Mouse (Mus musculus): ENCODE measurements around the gene Nfil3. TPM values are rescaled to one million over a fixed set of nuclear protein-coding genes. Genes with fewer than 3 reads are reported as not detected.

The Nfil3 gene
- polyA plus RNA-seq (2014; fragmentation: Nextera tagmentation; extraction: Ambion mirVana) = 18.5 and 20.0 TPM in 2 replicates

DNA sequence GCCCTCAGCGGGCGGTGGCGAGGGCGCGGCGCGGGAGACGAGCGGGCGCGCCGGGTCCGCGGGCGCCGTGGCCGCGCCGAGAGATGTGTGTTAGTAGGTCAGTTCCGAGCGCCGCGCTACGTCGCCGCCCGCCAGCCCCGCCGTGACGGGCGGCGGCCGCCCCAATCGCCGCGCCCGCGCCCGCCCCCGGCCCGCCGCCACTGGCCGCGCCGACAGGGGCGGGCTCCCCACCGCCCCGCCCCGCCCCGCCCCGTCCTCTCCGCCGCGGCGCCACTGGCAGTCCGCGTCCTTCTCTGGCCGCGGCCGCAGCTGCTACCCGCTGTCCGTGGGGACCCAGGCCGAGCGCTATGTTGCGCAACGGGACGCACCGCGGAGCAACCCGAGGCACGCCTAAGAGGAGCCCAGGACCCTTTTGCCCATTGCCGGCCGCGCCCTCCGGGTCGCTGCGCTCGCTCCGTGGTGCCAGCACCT is at the start of gene Nfil3:
Nfil3 (minus strand) TSS at position 123 of the 471 bp plus-strand sequence.
- 0 out of 2 replicates have a peak, but pooled peaks cover 5% of the 10 kb centered on the region for H3K27me3 ChIP-seq (ENCODE audit: insufficient read depth, low read length)
- 1% methylated on average over 69 of the region's 79 CpGs for WGBS
- H3K36me3 ChIP-seq (ENCODE audit: insufficient read depth) = no peaks in the 10 kb centered on the region
- DNase-seq = peak; percentile 89
- H3K4me2 ChIP-seq = peak within 1 kb of the TSS; percentile 87
- peaks cover 10% of the 10 kb centered on the region for H3K4me1 ChIP-seq (ENCODE audit: insufficient read depth)
- peak; percentile 89 for ATAC-seq (ENCODE audit: insufficient read depth)
- H3K4me3 ChIP-seq (ENCODE audit: low read depth, low read length) = peak within 1 kb of the TSS; percentile 89
- peak within 1 kb of the TSS; percentile 90 for H3K9ac ChIP-seq
- no peak for TF ChIP-seq CTCF (IDR thresholded peaks at IDR 0.05; ENCODE audit: low read depth)
- peak within 1 kb of the TSS; percentile 92 for H3K27ac ChIP-seq (ENCODE audit: low read depth)
- H3K9me3 ChIP-seq (ENCODE audit: low read depth, low read length) = no peaks in the 10 kb centered on the region

DNA sequence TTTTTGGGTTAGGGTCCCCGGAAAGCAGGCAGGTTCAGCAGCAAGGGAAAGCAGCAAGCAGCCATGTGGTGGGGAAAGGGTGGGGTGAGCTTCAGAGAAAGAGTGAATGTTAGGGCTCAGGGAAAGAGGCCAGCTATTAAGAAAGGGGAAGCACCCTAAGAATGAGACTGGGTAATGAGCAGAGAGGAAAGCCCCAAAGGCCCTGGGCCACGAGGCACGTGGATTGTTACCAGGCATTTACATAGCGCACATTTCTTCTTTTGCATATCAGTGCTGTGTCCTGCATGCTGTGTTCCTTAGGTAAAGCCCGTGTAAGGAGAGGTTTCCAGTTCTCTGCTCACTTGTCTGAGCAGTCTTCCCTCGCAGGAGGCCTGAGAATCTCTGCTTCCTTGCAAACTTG is 43.4 kb upstream of the Nfil3 start:
- no peaks in the 10 kb centered on the region for H3K9me3 ChIP-seq (ENCODE audit: low read depth, low read length)
- DNase-seq = no peak
- H3K9ac ChIP-seq = no peak overlapping the region
- no peak for TF ChIP-seq CTCF (IDR thresholded peaks at IDR 0.05; ENCODE audit: low read depth)
- H3K27me3 ChIP-seq (ENCODE audit: insufficient read depth, low read length) = no peaks in the 10 kb centered on the region
- H3K27ac ChIP-seq (ENCODE audit: low read depth) = no peak overlapping the region
- no peak for ATAC-seq (ENCODE audit: insufficient read depth)
- WGBS = 43% methylated on average over 6 of the region's 6 CpGs
- no peak overlapping the region for H3K4me2 ChIP-seq
- no peaks in the 10 kb centered on the region for H3K36me3 ChIP-seq (ENCODE audit: insufficient read depth)
- H3K4me3 ChIP-seq (ENCODE audit: low read depth, low read length) = no peak overlapping the region
- H3K4me1 ChIP-seq (ENCODE audit: insufficient read depth) = no peaks in the 10 kb centered on the region

DNA sequence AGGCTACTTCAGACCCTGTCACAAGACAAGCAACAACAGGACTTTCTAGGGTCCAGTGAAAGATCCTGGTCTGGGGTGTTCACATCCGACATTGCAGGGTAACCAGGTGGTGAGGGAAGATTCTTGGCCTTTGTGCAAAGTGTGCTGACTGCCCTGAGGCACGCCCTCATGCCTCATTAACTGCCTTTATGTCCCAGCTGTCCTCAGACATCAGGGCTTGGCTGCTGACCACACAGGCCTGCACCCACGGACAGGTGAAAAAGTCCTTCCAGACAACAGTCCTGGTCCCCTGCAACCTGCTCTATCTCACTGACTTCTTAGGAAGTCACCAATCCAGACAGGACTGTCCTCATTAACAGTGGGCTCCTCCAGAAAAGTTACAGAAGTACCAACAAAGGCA is 39.4 kb upstream of the Nfil3 start:
- Histone ChIP-seq H3K36me3 (ENCODE audit: insufficient read depth) (no peaks in the 10 kb centered on the region), H3K4me2 (no peak overlapping the region), H3K27ac (ENCODE audit: low read depth) (no peak overlapping the region), H3K4me3 (ENCODE audit: low read depth, low read length) (no peak overlapping the region), H3K9me3 (ENCODE audit: low read depth, low read length) (no peaks in the 10 kb centered on the region), H3K4me1 (ENCODE audit: insufficient read depth) (no peaks in the 10 kb centered on the region), H3K27me3 (ENCODE audit: insufficient read depth, low read length) (no peaks in the 10 kb centered on the region), H3K9ac (no peak overlapping the region)
- DNase-seq (no peak), ATAC-seq (ENCODE audit: insufficient read depth) (no peak)
- 77% methylated on average over 3 of the region's 3 CpGs for WGBS
- TF ChIP-seq CTCF (IDR thresholded peaks at IDR 0.05; ENCODE audit: low read depth) = no peak

DNA sequence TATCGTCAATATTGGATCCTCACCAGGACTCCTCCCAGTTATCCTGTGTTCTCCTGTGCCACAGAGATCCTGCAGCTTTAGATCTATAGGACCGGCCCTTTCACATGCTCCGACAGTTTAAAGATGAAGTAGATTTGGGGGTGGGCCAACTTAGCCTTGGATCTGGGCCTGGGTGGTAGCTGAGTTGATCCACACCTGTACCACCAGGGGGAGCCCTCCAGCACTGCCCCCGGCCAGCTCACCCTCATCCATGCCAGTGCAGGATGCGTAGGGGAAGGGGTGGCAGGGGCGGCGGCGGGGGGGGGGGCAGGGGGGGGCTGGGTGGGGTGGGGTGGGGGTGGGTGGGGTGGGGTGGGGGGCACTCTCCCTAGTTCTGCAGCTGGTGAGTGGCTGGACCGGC is 38.7 kb upstream of the Nfil3 start:
- WGBS = 65% methylated on average over 8 of the region's 9 CpGs
- no peaks in the 10 kb centered on the region for H3K9me3 ChIP-seq (ENCODE audit: low read depth, low read length)
- H3K4me2 ChIP-seq = no peak overlapping the region
- no peak for ATAC-seq (ENCODE audit: insufficient read depth)
- no peak overlapping the region for H3K27ac ChIP-seq (ENCODE audit: low read depth)
- no peak overlapping the region for H3K9ac ChIP-seq
- H3K27me3 ChIP-seq (ENCODE audit: insufficient read depth, low read length) = no peaks in the 10 kb centered on the region
- no peaks in the 10 kb centered on the region for H3K36me3 ChIP-seq (ENCODE audit: insufficient read depth)
- peak; percentile 8 for DNase-seq
- no peaks in the 10 kb centered on the region for H3K4me1 ChIP-seq (ENCODE audit: insufficient read depth)
- peak; percentile 41 for TF ChIP-seq CTCF (IDR thresholded peaks at IDR 0.05; ENCODE audit: low read depth)
- no peak overlapping the region for H3K4me3 ChIP-seq (ENCODE audit: low read depth, low read length)

DNA sequence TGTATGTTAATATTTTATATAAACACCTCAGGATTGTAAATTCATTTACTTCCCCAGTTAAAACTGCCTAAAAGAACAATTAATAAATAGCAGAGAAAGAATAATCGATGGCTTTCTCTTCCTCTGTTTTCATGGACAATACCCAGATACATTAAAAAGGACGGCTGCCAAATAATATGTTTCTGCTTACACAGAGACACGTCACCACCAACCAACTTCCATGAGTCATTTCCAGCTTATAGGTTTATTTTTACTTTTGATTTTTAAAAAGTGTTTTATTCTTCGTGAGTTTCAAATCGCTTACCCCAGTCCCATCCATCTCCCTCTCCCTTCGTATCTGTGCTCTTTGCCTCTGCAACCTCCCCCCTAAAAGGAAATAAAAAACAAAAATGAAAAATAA is 38.1 kb upstream of the Nfil3 start:
- 80% methylated on average over 6 of the region's 6 CpGs for WGBS
- Histone ChIP-seq H3K27ac (ENCODE audit: low read depth) (no peak overlapping the region), H3K4me1 (ENCODE audit: insufficient read depth) (no peaks in the 10 kb centered on the region), H3K36me3 (ENCODE audit: insufficient read depth) (no peaks in the 10 kb centered on the region), H3K4me2 (no peak overlapping the region), H3K4me3 (ENCODE audit: low read depth, low read length) (no peak overlapping the region), H3K27me3 (ENCODE audit: insufficient read depth, low read length) (no peaks in the 10 kb centered on the region), H3K9ac (no peak overlapping the region), H3K9me3 (ENCODE audit: low read depth, low read length) (no peaks in the 10 kb centered on the region)
- ATAC-seq (ENCODE audit: insufficient read depth) (no peak), DNase-seq (no peak)
- no peak for TF ChIP-seq CTCF (IDR thresholded peaks at IDR 0.05; ENCODE audit: low read depth)

DNA sequence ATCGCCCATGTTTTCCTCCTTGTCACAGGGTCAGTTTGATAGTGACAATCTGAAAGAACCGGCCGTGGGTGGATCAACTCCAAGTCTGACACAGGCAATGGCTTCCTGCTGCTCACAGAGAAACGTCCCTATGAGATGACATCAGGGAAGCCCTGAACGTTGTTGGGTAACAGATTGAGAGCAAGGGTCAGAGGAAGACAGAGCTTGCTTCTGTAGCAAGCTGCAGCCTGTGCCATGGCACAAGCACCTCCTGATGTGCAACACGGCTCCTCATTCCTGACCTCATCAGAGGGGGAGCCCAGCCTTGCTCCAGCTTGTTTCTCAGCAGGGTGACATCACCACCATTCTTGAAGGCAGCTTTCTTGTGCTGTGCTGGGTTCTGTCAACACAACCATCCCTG is 37.1 kb upstream of the Nfil3 start:
- H3K27me3 ChIP-seq (ENCODE audit: insufficient read depth, low read length) = no peaks in the 10 kb centered on the region
- no peak for ATAC-seq (ENCODE audit: insufficient read depth)
- peak; percentile 20 for DNase-seq
- H3K4me3 ChIP-seq (ENCODE audit: low read depth, low read length) = no peak overlapping the region
- H3K9ac ChIP-seq = no peak overlapping the region
- no peaks in the 10 kb centered on the region for H3K9me3 ChIP-seq (ENCODE audit: low read depth, low read length)
- H3K4me1 ChIP-seq (ENCODE audit: insufficient read depth) = no peaks in the 10 kb centered on the region
- TF ChIP-seq CTCF (IDR thresholded peaks at IDR 0.05; ENCODE audit: low read depth) = no peak
- no peak overlapping the region for H3K4me2 ChIP-seq
- H3K36me3 ChIP-seq (ENCODE audit: insufficient read depth) = no peaks in the 10 kb centered on the region
- H3K27ac ChIP-seq (ENCODE audit: low read depth) = no peak overlapping the region
- 44% methylated on average over 6 of the region's 6 CpGs for WGBS

DNA sequence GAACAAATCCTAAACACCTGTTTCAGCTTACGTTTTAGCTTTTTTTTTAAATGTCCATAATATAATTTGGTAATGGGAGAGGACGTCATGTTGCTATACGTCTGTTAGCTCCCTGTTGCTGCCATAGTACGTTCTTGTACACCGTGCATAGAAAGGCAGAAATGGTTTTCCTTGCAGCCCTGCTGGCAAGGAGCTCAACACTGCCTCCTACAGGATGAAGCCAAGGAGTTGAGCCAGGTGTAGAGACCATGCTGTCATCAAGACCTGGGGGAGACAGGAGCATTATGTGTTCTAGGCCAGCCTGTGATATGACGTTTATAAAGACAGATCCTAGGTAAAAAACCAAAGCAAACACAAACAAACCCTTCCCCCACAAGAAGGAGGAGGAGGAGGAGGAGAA is 36.2 kb upstream of the Nfil3 start:
- no peak for DNase-seq
- Histone ChIP-seq H3K9me3 (ENCODE audit: low read depth, low read length) (no peaks in the 10 kb centered on the region), H3K4me3 (ENCODE audit: low read depth, low read length) (no peak overlapping the region), H3K4me2 (no peak overlapping the region), H3K4me1 (ENCODE audit: insufficient read depth) (no peaks in the 10 kb centered on the region), H3K36me3 (ENCODE audit: insufficient read depth) (no peaks in the 10 kb centered on the region), H3K27me3 (ENCODE audit: insufficient read depth, low read length) (no peaks in the 10 kb centered on the region), H3K27ac (ENCODE audit: low read depth) (no peak overlapping the region), H3K9ac (no peak overlapping the region)
- 75% methylated on average over 6 of the region's 6 CpGs for WGBS
- no peak for ATAC-seq (ENCODE audit: insufficient read depth)
- peak; percentile 47 for TF ChIP-seq CTCF (IDR thresholded peaks at IDR 0.05; ENCODE audit: low read depth)

DNA sequence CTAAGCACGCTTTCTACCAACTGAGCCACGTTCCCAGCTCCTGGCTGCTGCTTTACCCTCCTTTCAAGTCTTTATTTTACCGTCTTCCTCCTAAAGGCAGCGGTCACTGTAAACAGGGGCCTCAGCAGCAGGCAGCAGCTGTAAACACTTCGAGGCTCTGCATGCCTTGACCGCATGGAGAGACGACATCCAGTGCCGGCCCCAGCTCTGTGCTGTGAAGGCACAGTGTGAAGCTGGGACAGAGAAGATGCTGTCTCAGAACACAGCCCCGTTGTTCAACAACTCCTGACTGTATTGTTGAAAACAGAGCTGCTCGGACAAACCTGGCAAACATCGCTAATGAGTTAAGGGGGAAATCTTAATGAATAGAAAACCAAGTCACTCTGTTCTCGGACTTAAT is 30.6 kb upstream of the Nfil3 start:
- ATAC-seq (ENCODE audit: insufficient read depth) (no peak), DNase-seq (peak; percentile 65)
- H3K27ac ChIP-seq (ENCODE audit: low read depth) = no peak overlapping the region
- no peak overlapping the region for H3K4me3 ChIP-seq (ENCODE audit: low read depth, low read length)
- H3K9ac ChIP-seq = no peak overlapping the region
- no peaks in the 10 kb centered on the region for H3K36me3 ChIP-seq (ENCODE audit: insufficient read depth)
- 17% methylated on average over 12 of the region's 12 CpGs for WGBS
- TF ChIP-seq CTCF (IDR thresholded peaks at IDR 0.05; ENCODE audit: low read depth) = no peak
- no peaks in the 10 kb centered on the region for H3K27me3 ChIP-seq (ENCODE audit: insufficient read depth, low read length)
- H3K9me3 ChIP-seq (ENCODE audit: low read depth, low read length) = no peaks in the 10 kb centered on the region
- H3K4me1 ChIP-seq (ENCODE audit: insufficient read depth) = 0 out of 2 replicates have a peak, but pooled peaks cover 5% of the 10 kb centered on the region
- H3K4me2 ChIP-seq = no peak overlapping the region
